Mouse (Mus musculus): ENCODE data around the gene Hnrnpa0. TPM values are rescaled to one million over a fixed set of nuclear protein-coding genes. Genes with fewer than 3 reads are reported as not detected.

The Hnrnpa0 gene
- total RNA-seq, 2 experiments from 2014 or later, result 44.4 to 78.2 TPM

DNA sequence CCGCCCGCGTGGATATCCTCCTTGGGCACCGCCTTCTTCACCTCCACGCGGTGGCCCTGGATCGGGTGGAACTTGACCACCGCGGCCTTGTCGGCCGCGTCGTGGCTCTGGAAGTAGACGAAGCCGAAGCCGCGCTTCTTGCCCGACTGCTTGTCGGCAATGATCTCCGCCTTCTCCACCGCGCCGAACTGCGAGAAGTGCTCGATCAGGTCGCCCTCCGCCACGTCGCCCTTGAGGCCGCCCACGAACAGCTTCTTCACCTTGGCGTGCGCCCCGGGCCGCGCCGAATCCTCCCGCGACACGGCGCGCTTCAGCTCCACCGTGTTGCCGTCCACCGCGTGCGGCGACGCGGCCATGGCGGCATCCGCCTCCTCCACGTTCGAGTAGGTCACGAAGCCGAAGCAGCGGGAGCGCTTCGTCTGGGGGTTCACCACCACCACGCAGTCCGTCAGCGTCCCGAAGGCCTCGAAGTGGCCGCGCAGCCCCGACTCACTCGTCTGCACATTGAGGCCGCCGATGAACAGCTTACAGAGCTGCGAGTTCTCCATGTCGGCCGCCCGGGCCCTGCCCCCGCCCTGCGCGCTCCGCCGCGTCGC lies 492 bp downstream of the Hnrnpa0 start:
- peak; percentile 4; the same call in 1 of the 2 replicates for ATAC-seq (ENCODE audit: poor library complexity, severe bottlenecking)

DNA sequence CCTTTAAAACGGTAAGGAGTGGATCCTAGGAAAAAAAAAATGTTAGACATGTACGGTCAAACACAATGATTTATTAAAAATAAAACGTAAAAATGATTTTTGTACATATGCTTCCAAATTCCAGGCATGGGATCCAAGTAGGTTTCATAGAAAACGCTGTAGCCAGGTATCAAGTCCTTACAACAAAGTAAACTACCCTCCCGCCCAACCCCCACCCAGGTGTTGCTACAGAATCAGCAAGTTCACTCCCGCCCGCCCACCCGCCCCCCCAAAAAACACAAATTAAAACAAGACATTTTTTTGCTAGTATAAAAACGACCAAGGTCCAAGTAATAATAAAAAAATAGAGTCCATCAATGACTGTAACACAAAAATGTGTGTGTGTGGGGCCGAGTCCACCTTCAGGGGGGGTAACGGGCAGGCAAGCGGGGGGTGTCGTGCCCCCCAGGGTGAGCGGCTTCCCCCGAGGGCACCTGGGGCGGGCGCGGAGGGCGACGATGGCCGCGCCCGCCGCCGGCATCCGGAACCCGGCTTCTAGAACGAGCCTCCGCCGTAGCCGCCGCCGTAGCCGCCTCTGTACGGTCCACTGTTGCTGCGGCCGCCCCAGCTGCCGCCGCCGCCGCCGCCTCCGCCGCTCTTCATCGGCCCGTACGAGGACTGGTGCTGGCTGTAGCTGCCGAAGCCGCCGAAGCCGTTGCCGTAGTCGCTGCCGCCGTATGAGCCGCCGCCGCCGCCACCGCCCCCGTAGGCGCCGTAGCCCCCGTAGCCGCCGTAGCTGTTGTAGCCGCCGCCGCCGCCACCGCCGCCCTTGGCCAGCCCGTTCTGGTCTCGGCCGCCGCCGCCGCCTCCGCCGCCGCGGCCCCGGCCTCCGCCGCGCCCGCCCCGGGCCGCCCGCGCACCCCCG lies 1.2 kb downstream of the Hnrnpa0 start:
- ATAC-seq (ENCODE audit: poor library complexity, severe bottlenecking), result no peak

DNA sequence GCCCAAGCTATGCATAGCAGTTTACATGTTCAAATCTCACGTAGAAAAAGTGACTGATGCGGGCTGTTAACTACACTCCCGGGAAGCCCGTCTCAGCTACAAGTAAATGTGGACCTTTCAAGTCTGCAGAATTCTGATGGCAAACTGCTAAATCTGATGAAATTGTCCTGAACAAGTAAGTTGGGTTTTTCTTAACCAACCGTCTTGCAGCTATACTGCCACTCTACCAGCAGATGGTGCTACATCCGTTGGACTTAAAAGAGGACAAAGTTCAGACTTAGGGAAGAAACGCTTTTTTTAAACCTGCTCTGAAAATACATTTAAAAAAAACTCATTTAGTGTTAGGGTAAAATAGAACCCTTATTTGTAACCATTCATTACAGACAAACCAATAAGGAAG lies 2.2 kb downstream of the Hnrnpa0 start:
- peak; percentile 26; the same call in 1 of the 2 replicates for ATAC-seq (ENCODE audit: poor library complexity, severe bottlenecking)

DNA sequence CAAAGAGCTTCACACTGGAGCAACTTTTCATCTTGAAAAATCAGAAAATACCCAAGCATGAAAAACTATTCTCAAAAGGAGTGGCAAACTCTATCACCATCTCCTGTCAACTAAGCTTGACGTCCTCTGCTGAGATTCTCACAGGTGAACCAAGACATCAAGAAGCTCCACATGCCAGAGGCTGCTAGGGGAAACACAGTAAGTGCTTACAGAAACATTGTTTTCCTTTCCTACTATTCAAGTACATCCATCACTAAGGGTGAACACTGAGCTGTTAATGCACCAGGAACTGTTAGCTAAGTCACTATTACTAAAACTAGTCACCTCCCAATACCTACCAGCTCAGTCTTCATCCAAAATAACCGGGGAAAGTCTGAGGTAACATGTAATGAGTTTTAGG lies 3.4 kb downstream of the Hnrnpa0 start:
- no peak for ATAC-seq (ENCODE audit: poor library complexity, severe bottlenecking)

DNA sequence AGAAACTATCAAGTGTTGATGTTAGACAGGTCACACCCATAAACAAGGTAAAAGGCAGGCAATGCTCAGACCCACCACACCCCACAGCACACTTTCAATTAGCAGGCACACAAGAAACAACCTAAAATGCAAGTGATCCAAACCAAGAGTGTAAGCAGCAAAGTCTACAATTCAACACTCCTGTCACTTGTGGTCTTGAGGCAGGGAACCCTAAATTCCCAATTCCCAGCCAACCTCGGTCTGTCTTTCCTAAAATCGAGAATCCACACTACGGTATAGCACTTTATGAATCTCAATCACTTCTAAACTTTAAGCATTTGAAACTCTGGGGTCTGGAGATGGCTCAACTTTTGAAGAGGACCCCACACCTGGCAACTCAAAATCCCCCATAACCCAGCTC lies 4.1 kb downstream of the Hnrnpa0 start:
- ATAC-seq (ENCODE audit: poor library complexity, severe bottlenecking), result no peak

DNA sequence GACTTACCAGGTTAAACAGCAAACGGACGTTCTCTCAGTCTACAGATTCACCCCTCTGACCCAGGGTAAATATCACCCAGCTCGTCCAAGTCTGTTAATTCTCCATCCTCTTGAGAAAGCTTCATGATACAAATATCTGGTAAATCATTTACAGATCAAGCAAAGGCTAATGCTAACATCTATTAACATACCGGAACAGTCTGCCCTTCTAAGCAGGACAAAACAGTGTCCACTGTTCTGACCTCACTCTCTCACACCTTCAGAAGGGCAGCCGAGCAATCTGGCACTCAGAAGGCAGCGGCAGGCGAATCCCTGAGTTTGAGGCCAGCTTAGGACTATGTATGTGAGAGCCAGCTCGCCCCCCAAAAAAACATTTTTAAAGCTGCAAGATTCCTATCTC lies 5.0 kb downstream of the Hnrnpa0 start:
- no peak for ATAC-seq (ENCODE audit: poor library complexity, severe bottlenecking)

DNA sequence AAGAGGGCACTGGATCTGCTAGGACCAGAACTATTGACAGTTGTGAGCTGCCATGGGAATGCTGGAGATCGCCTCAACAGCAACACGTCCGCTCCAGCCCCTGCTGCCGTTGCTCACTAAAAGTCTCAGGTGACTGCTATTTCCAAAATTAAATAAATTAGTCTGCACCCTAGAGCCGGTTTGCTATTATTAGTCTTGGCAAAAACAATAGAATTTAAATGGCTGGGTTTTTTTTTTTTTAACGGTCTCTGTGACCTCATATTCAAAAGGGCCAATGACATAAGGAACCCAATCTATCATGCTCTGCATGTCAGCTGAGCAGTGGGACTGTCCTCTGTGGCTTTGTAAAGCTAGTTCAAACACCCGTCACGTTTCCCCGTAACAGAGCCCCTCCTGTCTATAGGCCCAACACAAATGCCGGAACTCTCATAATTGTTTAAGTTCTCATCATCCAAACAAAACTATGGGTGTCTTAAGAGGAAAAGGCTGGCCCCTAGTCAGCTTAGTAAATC lies 5.5 kb downstream of the Hnrnpa0 start:
- no peak for ATAC-seq (ENCODE audit: poor library complexity, severe bottlenecking)

DNA sequence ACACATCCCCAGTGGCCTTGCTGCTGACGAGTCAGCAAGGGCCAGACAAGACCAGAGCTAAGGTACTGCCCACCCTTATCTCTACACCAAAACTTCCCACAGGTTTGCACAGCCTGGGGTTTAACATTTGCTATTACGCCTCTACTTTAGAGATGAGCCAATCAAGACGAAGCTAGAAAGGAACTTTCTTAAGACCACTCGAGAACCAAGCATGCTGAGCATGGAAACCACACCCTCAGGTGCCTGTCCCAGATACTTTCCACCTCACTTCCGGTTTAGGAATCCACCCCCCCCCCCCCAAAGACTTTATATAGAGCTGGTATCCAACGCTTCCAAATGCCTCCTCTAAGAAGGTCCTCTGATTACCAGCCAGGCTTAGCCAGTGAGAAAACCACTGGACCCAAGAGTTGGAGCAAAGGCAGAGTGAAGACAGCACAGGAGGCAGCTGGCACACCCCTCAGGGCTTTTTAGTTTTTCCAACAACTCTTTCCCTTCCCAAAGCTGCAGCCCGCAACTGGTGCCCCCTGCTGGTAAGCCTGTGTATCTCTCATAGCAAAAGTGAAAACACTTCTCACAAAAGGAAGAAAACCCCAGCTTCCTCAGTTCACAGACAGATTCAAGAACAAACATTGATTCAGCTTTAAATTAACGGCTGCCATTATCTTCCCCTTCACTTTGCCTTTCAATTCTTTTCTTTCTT lies 10.9 kb downstream of the Hnrnpa0 start:
- ATAC-seq (ENCODE audit: poor library complexity, severe bottlenecking), result peak; percentile 40

DNA sequence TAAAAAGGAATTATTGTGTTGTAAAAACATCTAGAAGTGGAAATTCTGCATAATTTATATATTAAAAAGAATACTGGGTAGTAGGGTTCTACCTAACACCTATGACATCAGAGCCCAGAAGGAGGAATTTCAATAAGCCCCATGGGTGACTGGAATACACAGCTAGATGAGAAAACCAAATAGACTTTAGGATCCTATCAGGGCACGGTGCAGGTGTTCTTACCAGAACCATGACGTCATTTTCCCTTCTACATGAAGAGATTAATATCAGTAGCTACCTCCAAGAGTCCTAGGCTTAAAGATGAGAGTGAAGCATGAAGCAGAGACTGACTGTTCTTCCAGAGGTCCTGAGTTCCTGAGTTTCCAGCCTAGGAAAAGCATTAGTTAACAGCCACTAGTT lies 11.6 kb downstream of the Hnrnpa0 start:
- no peak for ATAC-seq (ENCODE audit: poor library complexity, severe bottlenecking)

DNA sequence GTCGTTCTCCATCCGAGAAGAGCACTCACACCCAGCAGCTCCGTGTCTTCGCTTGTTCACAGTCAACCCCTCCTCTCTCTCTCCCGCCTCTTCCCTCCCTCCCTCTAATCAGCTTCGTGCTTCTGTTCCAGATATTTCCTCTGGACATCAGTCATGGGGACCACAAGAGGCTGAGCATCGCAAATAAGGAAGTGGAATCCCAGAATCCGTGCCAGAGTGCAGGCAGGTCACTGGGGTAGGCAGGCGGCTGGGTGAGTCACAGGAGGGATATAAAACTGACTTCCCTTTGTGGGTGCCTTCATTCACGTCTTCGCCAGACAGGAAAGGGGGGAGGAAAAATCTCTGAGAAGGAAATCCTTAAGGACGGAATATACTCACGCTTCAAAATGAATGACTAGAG lies 13.1 kb downstream of the Hnrnpa0 start:
- peak; percentile 69 for ATAC-seq (ENCODE audit: poor library complexity, severe bottlenecking)

DNA sequence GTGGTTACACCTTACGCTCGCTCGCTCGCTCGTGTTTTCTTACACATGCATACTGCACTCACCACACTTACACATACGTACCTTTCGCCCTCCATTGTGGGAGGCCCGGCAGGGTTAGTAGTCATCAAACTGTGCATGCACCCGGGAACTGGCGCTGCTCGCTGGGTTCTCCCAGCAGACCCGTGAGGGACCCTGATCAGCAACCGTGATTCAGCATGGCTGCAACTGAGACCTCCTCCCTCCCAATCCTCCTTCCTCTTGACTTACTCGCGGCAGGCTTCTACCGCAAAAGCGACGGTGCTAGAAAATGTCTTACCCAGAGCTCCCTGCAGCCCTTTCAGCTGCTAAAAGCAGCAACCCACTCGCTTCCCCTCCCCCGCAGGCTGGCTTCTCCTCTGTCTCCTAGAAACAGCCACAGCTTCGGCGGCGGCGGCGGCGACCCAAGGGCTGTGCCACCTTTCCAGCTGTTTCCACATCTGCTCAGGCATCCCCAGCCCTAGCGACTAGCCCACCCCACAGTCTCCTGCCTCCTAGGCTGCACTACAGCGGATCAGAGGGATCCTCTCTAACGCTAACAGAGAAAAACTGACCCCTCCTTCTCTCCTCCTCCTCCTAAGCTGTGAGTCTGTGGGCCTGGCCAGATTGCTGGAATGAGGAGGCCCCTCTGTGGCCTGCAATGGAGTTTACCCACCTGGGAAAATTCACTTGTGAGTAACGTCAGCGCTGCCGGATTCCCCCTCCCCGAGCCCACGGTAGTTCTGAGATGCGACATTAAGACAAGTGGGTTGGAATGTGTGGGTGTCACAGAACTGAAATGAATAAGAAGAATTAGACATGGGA lies 15.1 kb downstream of the Hnrnpa0 start, which contains the start of gene Klhl3:
Gene Klhl3, minus strand, starts transcription at position 532 of the 840 bp plus-strand sequence.
- ATAC-seq (ENCODE audit: poor library complexity, severe bottlenecking), result peak; percentile 61

DNA sequence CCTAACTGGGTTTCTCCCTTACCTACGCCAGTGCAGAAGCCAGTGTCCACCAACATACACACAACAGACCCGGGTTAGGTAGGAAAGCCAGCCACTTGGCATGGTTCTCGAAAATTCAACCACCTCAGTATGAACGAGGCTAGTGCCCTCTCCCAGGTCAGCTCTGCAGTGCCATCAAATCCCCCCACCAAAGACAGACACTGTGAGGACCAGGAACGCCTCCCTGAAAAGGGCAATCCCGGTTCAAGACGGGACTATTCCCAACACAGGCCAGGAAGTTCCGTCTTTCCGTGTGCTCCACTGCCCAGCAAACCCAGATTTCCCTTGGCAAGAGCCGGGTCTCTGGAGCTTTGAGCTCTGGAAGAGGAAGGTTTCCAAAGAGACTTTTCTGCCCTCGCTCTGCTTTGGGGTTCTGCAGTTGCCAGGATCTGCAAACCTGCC lies 15.7 kb downstream of the Hnrnpa0 start:
- no peak for ATAC-seq (ENCODE audit: poor library complexity, severe bottlenecking)

DNA sequence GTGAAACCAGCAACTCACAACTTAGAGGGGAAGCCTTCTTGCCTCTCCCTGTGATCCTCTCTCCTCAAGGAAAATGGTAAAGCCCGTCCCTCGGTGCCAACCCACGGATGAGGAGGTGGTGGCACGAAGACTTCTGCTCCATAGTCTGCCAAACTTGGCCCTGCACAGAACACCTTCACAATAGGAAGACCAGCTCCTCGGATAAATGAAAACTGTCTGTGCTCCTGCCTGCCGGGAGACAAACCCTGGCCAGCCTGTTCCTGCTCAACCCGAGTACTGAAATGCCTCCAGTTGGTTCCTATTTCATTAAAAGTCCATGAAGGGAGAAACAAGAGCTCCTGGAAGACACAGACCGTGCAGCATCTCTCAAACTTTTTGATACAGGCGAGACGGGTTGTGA lies 16.2 kb downstream of the Hnrnpa0 start:
- ATAC-seq (ENCODE audit: poor library complexity, severe bottlenecking), result no peak

DNA sequence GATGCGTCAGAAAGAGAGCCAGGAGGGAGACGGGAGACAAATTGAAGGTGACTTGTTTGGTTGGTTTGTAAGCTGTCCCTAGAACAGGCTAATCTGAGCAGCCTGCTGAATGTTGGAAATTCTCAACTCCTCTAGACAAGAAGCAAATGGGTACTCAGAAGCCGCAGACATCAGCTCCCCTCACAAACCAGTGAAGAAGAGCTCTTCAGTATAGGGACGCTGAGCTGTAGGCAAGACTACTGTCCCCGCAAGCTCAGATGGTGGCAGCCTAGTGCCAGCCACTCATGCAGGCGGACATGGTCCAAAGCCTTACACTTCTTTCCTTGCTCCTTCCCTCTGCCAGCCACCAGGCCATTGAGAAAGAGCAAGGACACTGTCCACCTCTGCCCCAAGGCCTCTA lies 17.1 kb downstream of the Hnrnpa0 start:
- no peak for ATAC-seq (ENCODE audit: poor library complexity, severe bottlenecking)

DNA sequence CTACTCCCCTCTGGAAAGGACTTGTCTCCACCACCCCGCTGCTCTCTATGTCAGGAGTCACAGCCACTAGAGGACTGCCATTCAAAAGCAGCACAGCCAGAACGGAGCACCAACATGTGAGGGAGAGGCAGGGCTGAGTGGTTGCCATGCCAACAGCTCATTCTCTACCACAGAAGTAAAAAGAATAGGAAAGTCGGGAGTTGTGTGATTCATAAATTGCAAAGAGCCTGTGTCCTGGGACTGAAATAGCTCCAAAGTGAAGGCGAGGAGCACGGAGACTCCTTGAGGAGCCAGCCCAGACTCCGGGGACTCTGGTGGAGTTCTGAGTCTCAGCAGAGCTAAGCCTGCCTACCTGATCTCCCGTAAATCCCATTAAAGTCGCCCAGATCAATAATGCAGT lies 37.7 kb downstream of the Hnrnpa0 start:
- no peak for ATAC-seq (ENCODE audit: poor library complexity, severe bottlenecking)

DNA sequence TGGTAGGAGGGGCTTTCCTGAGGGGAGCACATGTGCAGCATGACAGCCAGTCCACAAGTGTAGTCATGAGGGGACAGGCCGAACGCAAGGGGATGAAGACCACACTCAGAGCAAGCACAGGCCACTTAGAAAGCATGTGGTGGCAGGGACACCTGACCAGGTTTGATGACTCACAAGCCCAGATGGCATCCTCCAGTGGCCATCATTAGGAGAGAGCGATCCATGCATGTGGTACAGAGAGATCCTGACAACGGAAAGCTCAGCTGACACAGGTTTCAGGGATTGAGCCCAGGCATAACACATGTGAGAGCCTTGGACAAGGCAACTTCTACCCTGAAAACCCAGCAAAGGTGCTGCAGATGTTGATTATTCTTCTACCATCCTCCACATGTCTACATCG lies 44.0 kb downstream of the Hnrnpa0 start:
- no peak for ATAC-seq (ENCODE audit: poor library complexity, severe bottlenecking)

DNA sequence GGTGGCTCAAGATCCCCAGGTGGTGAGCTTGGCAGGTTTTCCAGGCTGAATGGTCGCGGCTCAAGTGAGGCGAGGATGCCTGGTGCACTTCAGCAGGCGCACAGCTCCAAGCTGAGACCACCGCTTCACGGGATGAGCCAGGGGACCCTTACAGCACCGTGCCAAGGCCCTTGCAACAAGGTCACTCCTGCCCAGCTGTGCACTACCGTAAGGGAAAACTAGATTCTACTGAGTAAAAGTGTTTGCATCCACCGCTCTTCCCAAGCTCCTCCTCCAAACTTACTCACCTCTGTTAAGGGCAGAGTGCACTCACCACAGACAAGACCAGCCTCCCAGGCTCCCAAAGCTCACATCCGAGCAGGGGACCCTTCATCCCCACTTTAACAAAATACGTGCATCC lies 44.8 kb downstream of the Hnrnpa0 start:
- ATAC-seq (ENCODE audit: poor library complexity, severe bottlenecking), result no peak

DNA sequence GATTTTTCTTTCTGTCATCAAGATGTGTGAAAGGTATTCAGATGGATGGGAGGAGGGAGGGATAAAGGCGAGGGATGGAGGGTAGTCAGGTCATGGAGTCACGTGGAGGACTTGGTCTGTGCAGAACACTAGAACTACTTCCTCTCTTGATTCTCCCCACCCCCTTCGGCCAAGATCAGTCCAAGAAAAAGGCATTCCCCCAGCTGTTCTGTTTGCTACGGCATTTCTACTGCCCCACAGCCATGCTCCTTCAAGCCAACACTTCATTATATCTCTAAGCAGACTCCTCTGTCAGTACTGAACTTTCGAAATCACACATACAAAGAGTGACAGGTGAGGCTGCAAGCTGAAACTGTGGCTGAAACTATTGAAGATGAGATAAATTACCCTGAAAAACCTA lies 45.3 kb downstream of the Hnrnpa0 start:
- ATAC-seq (ENCODE audit: poor library complexity, severe bottlenecking), result no peak

DNA sequence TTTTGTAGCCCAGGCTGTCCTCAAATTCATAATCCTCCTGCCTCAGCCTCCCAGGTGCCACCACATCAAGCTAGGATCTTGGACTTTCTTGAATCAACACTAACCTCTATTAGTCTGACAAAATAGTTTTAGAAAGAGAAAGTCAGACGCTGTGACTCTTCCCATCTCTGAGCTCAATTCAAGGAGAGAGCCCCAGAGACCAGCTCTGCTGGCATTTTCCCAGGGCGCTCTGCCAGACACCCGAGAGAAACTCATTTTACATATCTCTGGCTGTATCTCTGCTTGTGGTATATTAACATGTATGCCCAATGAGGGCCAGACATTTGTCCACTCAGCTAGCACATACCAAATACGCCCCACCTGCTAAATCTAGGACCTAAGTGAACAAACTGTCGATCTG lies 50.0 kb downstream of the Hnrnpa0 start:
- ATAC-seq (ENCODE audit: poor library complexity, severe bottlenecking), result no peak
